Mouse (Mus musculus): ENCODE results near the gene Tmem39a. TPM values are rescaled to one million over a fixed set of nuclear protein-coding genes. Genes with fewer than 3 reads are reported as not detected.

The Tmem39a gene
- polyA plus RNA-seq, 1 experiment from 2014 or later, result 33.2 TPM

- H3K4me3 ChIP-seq (replicated peaks; ENCODE audit: low read length), result no peak overlapping the region
- 96% methylated on average over 16 of the region's 16 CpGs for WGBS
- no peak overlapping the region for H3K9ac ChIP-seq
Measured at GRCm38 (mm10) chr16:38620696-38621450, 62.4 kb downstream of the Tmem39a start.

GRCm38 (mm10) chr16:38622283-38622682 lies 63.8 kb downstream of the Tmem39a start:
- Histone ChIP-seq H3K36me3 (replicated peaks; ENCODE audit: control insufficient read depth, insufficient read depth) (no peaks in the 10 kb centered on the region), H3K4me1 (replicated peaks; ENCODE audit: control insufficient read depth, insufficient read depth, low read length) (no peaks in the 10 kb centered on the region), H3K4me3 (replicated peaks; ENCODE audit: low read length) (no peak overlapping the region), H3K27me3 (ENCODE audit: control insufficient read depth, insufficient read depth, low read length) (no peaks in the 10 kb centered on the region), H3K4me2 (replicated peaks) (no peak overlapping the region), H3K27ac (no peak overlapping the region), H3K9me3 (ENCODE audit: control insufficient read depth, low read length) (no peaks in the 10 kb centered on the region), H3K9ac (no peak overlapping the region)
- peak; percentile 37 for DNase-seq (ENCODE audit: low spot score)
- WGBS, result 67% methylated on average over 2 of the region's 2 CpGs
- ATAC-seq (ENCODE audit: low FRiP score), result no peak

More at GRCm38 (mm10) chr16:38620696-38621450, 62.4 kb downstream of the Tmem39a start:
- DNase-seq (ENCODE audit: low spot score) (no peak), ATAC-seq (ENCODE audit: low FRiP score) (no peak)
- Histone ChIP-seq H3K27ac (no peak overlapping the region), H3K4me1 (replicated peaks; ENCODE audit: control insufficient read depth, insufficient read depth, low read length) (no peaks in the 10 kb centered on the region), H3K36me3 (replicated peaks; ENCODE audit: control insufficient read depth, insufficient read depth) (no peaks in the 10 kb centered on the region), H3K4me2 (replicated peaks) (no peak overlapping the region), H3K27me3 (ENCODE audit: control insufficient read depth, insufficient read depth, low read length) (no peaks in the 10 kb centered on the region), H3K9me3 (ENCODE audit: control insufficient read depth, low read length) (no peaks in the 10 kb centered on the region)

- Histone ChIP-seq H3K4me1 (replicated peaks; ENCODE audit: control insufficient read depth, insufficient read depth, low read length) (no peaks in the 10 kb centered on the region), H3K27me3 (ENCODE audit: control insufficient read depth, insufficient read depth, low read length) (no peaks in the 10 kb centered on the region), H3K9ac (no peak overlapping the region), H3K36me3 (replicated peaks; ENCODE audit: control insufficient read depth, insufficient read depth) (no peaks in the 10 kb centered on the region), H3K9me3 (ENCODE audit: control insufficient read depth, low read length) (no peaks in the 10 kb centered on the region), H3K4me3 (replicated peaks; ENCODE audit: low read length) (no peak overlapping the region), H3K27ac (no peak overlapping the region), H3K4me2 (replicated peaks) (no peak overlapping the region)
- 82% methylated on average over 11 of the region's 11 CpGs for WGBS
- ATAC-seq (ENCODE audit: low FRiP score), result no peak
- DNase-seq (ENCODE audit: low spot score), result no peak
Measured at GRCm38 (mm10) chr16:38624303-38624702, 65.8 kb downstream of the Tmem39a start.

GRCm38 (mm10) chr16:38625411-38625810 lies 66.9 kb downstream of the Tmem39a start:
- no peaks in the 10 kb centered on the region for H3K27me3 ChIP-seq (ENCODE audit: control insufficient read depth, insufficient read depth, low read length)
- DNase-seq (ENCODE audit: low spot score), result no peak
- ATAC-seq (ENCODE audit: low FRiP score), result no peak
- H3K36me3 ChIP-seq (replicated peaks; ENCODE audit: control insufficient read depth, insufficient read depth), result no peaks in the 10 kb centered on the region
- no peaks in the 10 kb centered on the region for H3K4me1 ChIP-seq (replicated peaks; ENCODE audit: control insufficient read depth, insufficient read depth, low read length)
- 91% methylated on average over 7 of the region's 7 CpGs for WGBS
- no peak overlapping the region for H3K27ac ChIP-seq
- H3K4me2 ChIP-seq (replicated peaks), result no peak overlapping the region
- no peaks in the 10 kb centered on the region for H3K9me3 ChIP-seq (ENCODE audit: control insufficient read depth, low read length)
- H3K9ac ChIP-seq, result no peak overlapping the region
- H3K4me3 ChIP-seq (replicated peaks; ENCODE audit: low read length), result no peak overlapping the region

GRCm38 (mm10) chr16:38625811-38626369 lies 67.4 kb downstream of the Tmem39a start:
- WGBS, result 84% methylated on average over 10 of the region's 10 CpGs
- no peak for ATAC-seq (ENCODE audit: low FRiP score)
- Histone ChIP-seq H3K4me1 (replicated peaks; ENCODE audit: control insufficient read depth, insufficient read depth, low read length) (no peaks in the 10 kb centered on the region), H3K27me3 (ENCODE audit: control insufficient read depth, insufficient read depth, low read length) (no peaks in the 10 kb centered on the region), H3K9me3 (ENCODE audit: control insufficient read depth, low read length) (no peaks in the 10 kb centered on the region), H3K4me3 (replicated peaks; ENCODE audit: low read length) (no peak overlapping the region), H3K36me3 (replicated peaks; ENCODE audit: control insufficient read depth, insufficient read depth) (no peaks in the 10 kb centered on the region), H3K9ac (no peak overlapping the region), H3K27ac (no peak overlapping the region), H3K4me2 (replicated peaks) (no peak overlapping the region)
- no peak for DNase-seq (ENCODE audit: low spot score)

GRCm38 (mm10) chr16:38632147-38632546 lies 73.6 kb downstream of the Tmem39a start:
- no peak overlapping the region for H3K27ac ChIP-seq
- WGBS, result 64% methylated on average over 6 of the region's 6 CpGs
- no peak overlapping the region for H3K9ac ChIP-seq
- H3K9me3 ChIP-seq (ENCODE audit: control insufficient read depth, low read length), result no peaks in the 10 kb centered on the region
- no peaks in the 10 kb centered on the region for H3K27me3 ChIP-seq (ENCODE audit: control insufficient read depth, insufficient read depth, low read length)
- peak; percentile 32 for DNase-seq (ENCODE audit: low spot score)
- H3K4me2 ChIP-seq (replicated peaks), result no peak overlapping the region
- H3K36me3 ChIP-seq (replicated peaks; ENCODE audit: control insufficient read depth, insufficient read depth), result no peaks in the 10 kb centered on the region
- H3K4me1 ChIP-seq (replicated peaks; ENCODE audit: control insufficient read depth, insufficient read depth, low read length), result no peaks in the 10 kb centered on the region
- ATAC-seq (ENCODE audit: low FRiP score), result no peak
- H3K4me3 ChIP-seq (replicated peaks; ENCODE audit: low read length), result no peak overlapping the region

- ATAC-seq (ENCODE audit: low FRiP score), result no peak
- Histone ChIP-seq H3K4me3 (replicated peaks; ENCODE audit: low read length) (no peak overlapping the region), H3K27ac (no peak overlapping the region), H3K4me1 (replicated peaks; ENCODE audit: control insufficient read depth, insufficient read depth, low read length) (no peaks in the 10 kb centered on the region), H3K9ac (no peak overlapping the region), H3K9me3 (ENCODE audit: control insufficient read depth, low read length) (no peaks in the 10 kb centered on the region), H3K36me3 (replicated peaks; ENCODE audit: control insufficient read depth, insufficient read depth) (no peaks in the 10 kb centered on the region), H3K4me2 (replicated peaks) (no peak overlapping the region), H3K27me3 (ENCODE audit: control insufficient read depth, insufficient read depth, low read length) (no peaks in the 10 kb centered on the region)
- 80% methylated on average over 8 of the region's 8 CpGs for WGBS
- DNase-seq (ENCODE audit: low spot score), result no peak
Measured at GRCm38 (mm10) chr16:38635833-38636390, 77.4 kb downstream of the Tmem39a start.

GRCm38 (mm10) chr16:38636682-38637081 lies 78.2 kb downstream of the Tmem39a start:
- Histone ChIP-seq H3K4me3 (replicated peaks; ENCODE audit: low read length) (no peak overlapping the region), H3K4me2 (replicated peaks) (no peak overlapping the region), H3K27ac (no peak overlapping the region), H3K9ac (no peak overlapping the region), H3K9me3 (ENCODE audit: control insufficient read depth, low read length) (no peaks in the 10 kb centered on the region), H3K27me3 (ENCODE audit: control insufficient read depth, insufficient read depth, low read length) (no peaks in the 10 kb centered on the region), H3K4me1 (replicated peaks; ENCODE audit: control insufficient read depth, insufficient read depth, low read length) (no peaks in the 10 kb centered on the region), H3K36me3 (replicated peaks; ENCODE audit: control insufficient read depth, insufficient read depth) (no peaks in the 10 kb centered on the region)
- ATAC-seq (ENCODE audit: low FRiP score), result no peak
- DNase-seq (ENCODE audit: low spot score), result no peak
- 74% methylated on average over 9 of the region's 9 CpGs for WGBS

GRCm38 (mm10) chr16:38637085-38637484 lies 78.6 kb downstream of the Tmem39a start:
- no peak for ATAC-seq (ENCODE audit: low FRiP score)
- Histone ChIP-seq H3K4me1 (replicated peaks; ENCODE audit: control insufficient read depth, insufficient read depth, low read length) (no peaks in the 10 kb centered on the region), H3K9ac (no peak overlapping the region), H3K4me2 (replicated peaks) (no peak overlapping the region), H3K4me3 (replicated peaks; ENCODE audit: low read length) (no peak overlapping the region), H3K27ac (no peak overlapping the region), H3K27me3 (ENCODE audit: control insufficient read depth, insufficient read depth, low read length) (no peaks in the 10 kb centered on the region), H3K36me3 (replicated peaks; ENCODE audit: control insufficient read depth, insufficient read depth) (no peaks in the 10 kb centered on the region), H3K9me3 (ENCODE audit: control insufficient read depth, low read length) (no peaks in the 10 kb centered on the region)
- no peak for DNase-seq (ENCODE audit: low spot score)
- 80% methylated on average over 10 of the region's 10 CpGs for WGBS

Measured in hindbrain, embryonic 14.5 days (tissue).